Mouse (Mus musculus) kidney, postnatal 4 days (tissue): Measurements from ENCODE around the gene Rasgrp2.

Experiments
- DNase-seq, 2 experiments: peaks; one replicate each; pipeline ENCODE4 v3.0.0; 2021; ENCODE audit warnings: mixed read lengths in 2 of 2

Gene Rasgrp2

GRCm38 (mm10) chr19:6383470-6383869 lies 15.7 kb upstream of the Rasgrp2 start:
- DNase-seq = peak; percentile 27 to 30

DNA sequence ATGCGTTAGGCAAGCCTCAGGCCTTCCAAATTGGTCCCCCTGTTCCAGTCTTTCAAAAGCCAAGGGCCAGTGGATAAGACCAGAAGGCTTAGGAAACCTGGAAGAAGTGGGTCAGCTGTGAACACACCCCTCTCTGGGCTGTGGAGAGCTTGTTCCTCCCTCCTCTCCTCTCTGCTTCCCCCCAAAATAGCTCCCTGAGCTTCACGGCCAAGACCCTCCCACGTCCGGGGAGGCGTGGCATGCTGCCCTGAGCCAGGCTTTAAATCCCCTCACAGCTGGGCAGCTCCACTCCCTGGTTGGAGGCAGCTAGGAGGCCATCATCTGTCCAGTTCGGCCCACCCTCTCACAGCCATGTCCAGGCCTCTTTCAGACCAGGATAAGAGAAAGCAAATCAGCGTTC lies 15.0 kb upstream of the Rasgrp2 start, which contains the start of gene Pygm:
Gene Pygm (plus strand): TSS at position 272 of the 400 bp plus-strand sequence.
- DNase-seq = peak; percentile 86 to 91

GRCm38 (mm10) chr19:6384954-6385353 lies 14.2 kb upstream of the Rasgrp2 start:
- no peak for DNase-seq

GRCm38 (mm10) chr19:6385419-6385818 lies 13.7 kb upstream of the Rasgrp2 start:
- DNase-seq = no peak

GRCm38 (mm10) chr19:6385821-6386220 lies 13.3 kb upstream of the Rasgrp2 start:
- no peak for DNase-seq

- no peak for DNase-seq
Measured at GRCm38 (mm10) chr19:6386234-6386633, 12.9 kb upstream of the Rasgrp2 start.

DNA sequence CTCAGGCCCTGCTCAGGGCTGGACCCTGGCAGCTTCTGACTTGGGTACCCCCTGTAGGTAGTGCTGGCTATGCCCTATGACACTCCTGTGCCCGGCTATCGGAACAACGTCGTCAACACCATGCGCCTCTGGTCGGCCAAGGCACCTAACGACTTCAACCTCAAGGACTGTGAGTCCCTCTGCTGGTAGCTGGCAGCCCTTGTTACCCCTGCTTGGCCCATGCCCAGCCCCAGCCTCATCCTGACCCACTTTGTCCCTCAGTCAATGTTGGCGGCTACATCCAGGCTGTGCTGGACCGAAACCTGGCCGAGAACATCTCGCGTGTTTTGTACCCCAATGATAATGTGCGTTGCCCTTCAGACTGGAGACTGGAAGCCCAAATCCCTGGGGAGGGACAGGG lies 11.1 kb upstream of the Rasgrp2 start:
- no peak for DNase-seq

DNA sequence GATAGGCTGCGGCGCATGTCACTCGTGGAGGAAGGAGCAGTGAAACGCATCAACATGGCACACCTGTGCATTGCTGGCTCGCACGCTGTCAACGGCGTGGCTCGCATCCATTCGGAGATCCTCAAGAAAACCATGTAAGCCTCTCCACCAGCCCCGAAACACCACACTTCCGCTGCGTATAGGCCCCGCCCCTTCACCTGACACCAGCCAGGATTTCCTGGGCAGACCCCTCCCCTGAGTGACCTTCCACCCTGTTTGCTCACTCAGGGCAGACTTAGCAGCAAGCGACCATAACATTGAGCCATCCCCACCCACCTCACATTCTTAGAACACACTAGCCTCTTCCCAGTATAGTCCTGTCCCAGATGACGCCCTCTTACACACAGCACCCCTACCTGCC lies 9.3 kb upstream of the Rasgrp2 start:
- peak; percentile 58 to 75 for DNase-seq

GRCm38 (mm10) chr19:6390251-6390650 lies 8.9 kb upstream of the Rasgrp2 start:
- DNase-seq = no peak

DNA sequence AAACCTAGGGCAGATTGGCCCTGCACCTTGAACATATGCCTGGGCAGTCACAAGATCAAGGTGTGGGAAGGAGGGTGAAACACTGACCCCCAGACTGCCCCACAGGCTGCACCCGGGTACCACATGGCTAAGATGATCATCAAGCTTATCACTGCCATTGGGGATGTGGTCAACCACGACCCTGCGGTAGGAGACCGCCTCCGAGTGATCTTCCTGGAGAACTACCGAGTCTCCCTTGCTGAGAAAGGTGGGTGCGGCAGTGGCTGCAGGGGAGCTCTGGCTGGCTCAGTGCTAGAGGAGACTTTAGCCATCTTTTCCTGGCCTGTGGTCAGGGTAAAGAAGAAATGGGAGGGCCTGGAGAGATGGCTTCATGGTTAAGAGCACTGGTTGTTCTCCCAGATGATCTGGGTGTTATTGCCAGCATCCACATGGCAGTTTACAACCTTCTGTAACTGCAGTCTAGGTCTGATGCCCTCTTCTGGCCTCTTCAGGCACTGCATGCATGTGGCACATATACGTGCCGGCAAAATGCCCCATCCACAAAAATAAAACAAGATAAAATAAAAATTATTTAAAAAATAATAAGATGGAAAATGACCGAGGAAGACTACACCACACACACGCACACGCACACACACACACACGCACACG lies 6.3 kb upstream of the Rasgrp2 start:
- DNase-seq = peak; percentile 47 to 55

- DNase-seq = no peak
Measured at GRCm38 (mm10) chr19:6393637-6394036, 5.5 kb upstream of the Rasgrp2 start.

- DNase-seq = no peak
Measured at GRCm38 (mm10) chr19:6396237-6396636, 2.9 kb upstream of the Rasgrp2 start.

DNA sequence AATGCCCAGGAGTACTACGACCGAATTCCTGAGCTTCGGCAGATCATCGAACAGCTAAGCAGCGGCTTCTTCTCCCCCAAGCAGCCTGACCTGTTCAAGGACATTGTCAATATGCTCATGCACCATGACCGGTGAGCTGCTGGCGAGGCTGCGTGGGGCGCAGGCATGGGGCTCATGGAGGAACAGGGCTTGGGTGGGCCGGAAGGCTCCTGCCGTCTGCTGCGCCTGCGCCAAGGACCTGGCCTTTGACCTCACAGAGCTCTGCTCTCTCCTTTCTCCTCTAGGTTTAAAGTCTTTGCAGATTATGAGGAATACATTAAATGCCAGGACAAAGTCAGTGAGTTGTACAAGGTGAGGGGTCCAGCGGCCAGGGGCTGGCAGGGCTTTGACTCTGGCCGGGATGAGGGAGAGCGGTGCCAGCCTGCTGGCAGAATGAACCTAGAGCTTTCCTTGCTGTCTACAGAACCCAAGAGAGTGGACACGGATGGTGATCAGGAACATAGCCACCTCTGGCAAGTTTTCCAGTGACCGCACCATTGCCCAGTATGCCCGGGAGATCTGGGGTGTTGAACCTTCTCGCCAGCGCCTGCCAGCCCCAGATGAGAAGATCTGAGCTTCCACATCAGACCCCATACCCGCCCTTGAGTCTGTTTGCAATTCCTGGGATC lies 1.4 kb upstream of the Rasgrp2 start:
- DNase-seq = no peak

- DNase-seq = peak; percentile 82 to 85
Measured at GRCm38 (mm10) chr19:6398447-6399284, 474 bp upstream of the Rasgrp2 start.

GRCm38 (mm10) chr19:6400096-6401086 lies 1.3 kb downstream of the Rasgrp2 start:
- peak; percentile 45 to 65 for DNase-seq

- DNase-seq = peak; percentile 89 to 92
Measured at GRCm38 (mm10) chr19:6401131-6401815, 2.1 kb downstream of the Rasgrp2 start.

GRCm38 (mm10) chr19:6401951-6402350 lies 2.8 kb downstream of the Rasgrp2 start:
- peak; percentile 72 to 78 for DNase-seq

DNA sequence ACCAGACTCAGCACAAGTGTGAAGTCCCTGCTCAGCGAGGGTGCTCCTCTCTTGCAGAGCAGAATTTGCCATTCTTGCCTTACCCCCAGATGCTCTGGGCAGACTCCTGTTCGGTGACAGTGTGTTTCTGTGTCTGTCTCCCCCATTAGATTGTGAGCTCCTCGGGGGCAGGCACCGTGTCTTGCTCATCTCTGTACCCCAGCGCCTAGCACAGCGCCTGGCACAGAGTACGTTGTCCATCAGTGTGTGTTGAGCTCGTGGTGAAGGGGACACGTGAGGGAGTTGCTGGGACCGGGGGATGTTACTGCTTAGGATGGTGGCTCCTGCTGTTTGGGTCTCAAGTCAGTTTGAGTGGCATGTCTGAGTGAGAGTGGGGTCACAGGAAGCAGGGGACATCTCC lies 4.7 kb downstream of the Rasgrp2 start:
- DNase-seq = no peak

DNA sequence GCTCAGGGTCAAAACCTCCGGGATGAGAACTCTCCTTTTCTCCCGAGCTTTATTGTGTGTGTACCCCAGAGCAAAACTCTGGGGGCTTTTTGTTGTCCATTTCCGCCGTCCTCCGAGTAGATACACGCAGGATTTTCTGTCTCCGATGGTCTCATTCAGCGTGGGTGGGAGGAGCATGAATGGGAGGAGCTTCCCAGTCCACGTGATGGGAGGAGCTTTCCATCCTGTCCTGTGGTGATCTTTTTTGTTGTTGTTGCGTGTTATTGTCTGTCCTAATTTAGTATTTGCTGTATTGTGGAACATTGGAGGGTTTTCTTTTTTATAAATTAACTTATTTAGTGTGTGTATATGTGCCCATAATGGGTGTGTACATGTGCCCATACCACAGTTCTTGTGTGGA lies 6.3 kb downstream of the Rasgrp2 start:
- no peak for DNase-seq

- peak in 1 of 2 experiments; percentile 13 for DNase-seq
Measured at GRCm38 (mm10) chr19:6407109-6407508, 8.0 kb downstream of the Rasgrp2 start.

DNA sequence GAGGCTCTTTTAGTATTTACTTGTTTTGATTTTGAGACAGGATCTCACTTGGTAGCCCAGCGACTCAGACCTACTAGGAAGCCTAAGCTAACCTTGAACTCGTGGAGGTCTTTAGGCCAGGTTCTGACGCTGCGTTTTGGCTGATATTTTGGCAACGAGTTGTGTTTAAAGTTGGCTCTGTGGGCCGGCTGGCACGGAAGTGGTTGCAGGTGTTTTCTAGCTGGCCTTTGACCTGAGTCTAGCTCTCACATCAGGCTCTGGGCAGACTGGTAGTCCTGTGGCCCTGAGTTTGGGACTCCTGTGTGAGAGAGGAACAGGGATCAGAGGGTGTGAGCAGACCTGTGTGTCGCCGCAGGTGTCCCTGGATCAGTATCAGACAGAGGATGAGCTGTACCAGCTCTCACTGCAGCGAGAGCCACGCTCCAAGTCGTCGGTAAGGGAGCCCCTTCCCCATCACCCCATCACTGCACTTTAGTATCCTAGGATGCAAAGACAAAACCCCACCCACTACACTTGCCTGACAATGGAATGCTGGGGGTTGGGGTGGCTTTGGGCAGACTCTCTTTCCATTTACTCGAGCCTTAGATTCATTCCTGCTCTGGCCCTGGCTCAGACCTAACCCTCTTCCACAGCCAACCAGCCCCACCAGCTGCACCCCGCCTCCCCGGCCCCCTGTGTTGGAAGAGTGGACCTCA lies 8.8 kb downstream of the Rasgrp2 start:
- no peak for DNase-seq
